Mouse (Mus musculus) cortical plate, adult 2 months (tissue): ENCODE results near the gene Hist1h2bm.

ENCODE experiments used
- CTCF ChIP-seq: fragments of 200-500 bp; IDR thresholded peaks from 2 replicates; pipeline ENCODE4 v1.5.1; 2011; ENCODE audit warnings: mild to moderate bottlenecking, control low read depth, low read length; ENCODE audit not compliant: insufficient read depth; ENCODE audit errors: extremely low read depth
- POLR2A ChIP-seq: fragments of 200-500 bp; IDR thresholded peaks from 2 replicates; pipeline ENCODE4 v1.6.1; 2011; ENCODE audit warnings: mild to moderate bottlenecking, low read length, control low read depth; ENCODE audit not compliant: insufficient read depth; ENCODE audit errors: extremely low read depth

- no peak for TF ChIP-seq CTCF
- TF ChIP-seq POLR2A = no peak
Observed at GRCm38 (mm10) chr13:21733466-21733865, 11.6 kb downstream of the Hist1h2bm start.
